Mouse (Mus musculus): ENCODE measurements around the gene Atp9a.

DNA sequence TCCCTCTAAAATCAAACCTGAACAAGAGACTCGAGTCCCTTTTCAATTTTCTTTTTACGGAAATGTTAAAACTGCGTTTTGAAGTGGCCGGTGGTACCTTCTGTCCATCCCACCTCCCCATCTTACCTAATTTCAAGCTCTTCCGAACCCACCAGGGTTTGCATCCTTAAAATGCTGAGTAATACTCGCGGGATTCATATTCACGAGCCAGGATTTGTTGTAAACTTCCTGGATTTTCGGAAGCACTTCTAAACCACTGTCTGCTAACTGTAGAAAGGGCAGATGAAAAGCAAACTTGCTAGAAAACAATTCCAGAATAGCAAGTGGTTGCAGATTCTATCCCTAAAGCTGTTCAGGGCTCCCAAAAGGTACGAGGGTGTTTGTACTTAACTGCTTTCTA, 25.4 kb upstream of the Atp9a start, which contains the start of gene Sall4:
- TF ChIP-seq EP300 (IDR thresholded peaks at IDR 0.05; ENCODE audit: low read depth in 1 of 2, low read length in 2 of 2) (no peak), CHD2 (IDR thresholded peaks at IDR 0.05; ENCODE audit: low read length) (no peak), CTCF (IDR thresholded peaks at IDR 0.05 in 2 of 3, conservative IDR thresholded peaks at IDR 0.05 in 1 of 3; ENCODE audit: control insufficient read depth in 1 of 3, insufficient read depth in 1 of 3, low read depth in 2 of 3, low read length in 3 of 3, poor library complexity in 1 of 3, severe bottlenecking in 1 of 3) (no peak), NELFE (IDR thresholded peaks at IDR 0.05; ENCODE audit: low read depth, low read length) (no peak), SIN3A (IDR thresholded peaks at IDR 0.05; ENCODE audit: low read length) (no peak), ZC3H11A (IDR thresholded peaks at IDR 0.05; ENCODE audit: low read depth, low read length) (no peak), POLR2AphosphoS5 (IDR thresholded peaks at IDR 0.05; ENCODE audit: borderline replicate concordance, low read depth, low read length) (no peak), POLR2A (IDR thresholded peaks at IDR 0.05; ENCODE audit: control insufficient read depth in 1 of 2, insufficient read depth in 1 of 2, low read depth in 1 of 2, low read length in 2 of 2, poor library complexity in 1 of 2) (no peak), E2F4 (IDR thresholded peaks at IDR 0.05; ENCODE audit: borderline replicate concordance, low read depth, low read length) (no peak), UBTF (IDR thresholded peaks at IDR 0.05; ENCODE audit: borderline replicate concordance, insufficient read depth, low read depth, low read length) (no peak), ELF1 (IDR thresholded peaks at IDR 0.05; ENCODE audit: low read depth, low read length) (no peak), MEF2A (IDR thresholded peaks at IDR 0.05; ENCODE audit: extremely low read depth, insufficient replicate concordance, low read depth, low read length, poor library complexity, severe bottlenecking) (no peak), MAZ (IDR thresholded peaks at IDR 0.05; ENCODE audit: low read depth, low read length) (no peak), USF2 (IDR thresholded peaks at IDR 0.05; ENCODE audit: borderline replicate concordance in 1 of 2, insufficient read depth in 1 of 2, low read depth in 1 of 2, low read length in 2 of 2) (no peak)

Data from MEL (cell line).